Mouse (Mus musculus) CH12.LX (cell line): ENCODE measurements around the gene Rom1. TPM values are rescaled to one million over a fixed set of nuclear protein-coding genes. Genes with fewer than 3 reads are reported as not detected.

Experiments used
- DNase-seq: peaks from one replicate; pipeline ENCODE4 v3.0.0-alpha.2; 2013; ENCODE audit errors: extremely low read depth
- H3K27ac ChIP-seq: 2 replicates; pipeline ENCODE4 v1.5.1; 2012; ENCODE audit warnings: low read depth, mild to moderate bottlenecking, control low read depth, moderate library complexity; ENCODE audit not compliant: insufficient read depth
- H3K27me3 ChIP-seq: replicated peaks from 2 replicates; pipeline ENCODE3; 2012; ENCODE audit warnings: inconsistent platforms
- H3K36me3 ChIP-seq, 2 experiments: replicated peaks in 1 of 2; 2 replicates each; pipeline versions ENCODE3 to v1.6.1; 2012; ENCODE audit warnings: inconsistent platforms in 1 of 2, low read length in 1 of 2, mild to moderate bottlenecking in 1 of 2, mixed read lengths in 1 of 2, moderate library complexity in 1 of 2; ENCODE audit not compliant: control insufficient read depth in 1 of 2, insufficient read depth in 1 of 2
- H3K4me1 ChIP-seq, 2 experiments: 2 replicates each; pipeline ENCODE4 v1.6.1; 2012; ENCODE audit warnings: inconsistent platforms in 1 of 2, moderate library complexity in 1 of 2; ENCODE audit not compliant: insufficient read depth in 2 of 2, control insufficient read depth in 1 of 2
- H3K4me2 ChIP-seq: 2 replicates; pipeline ENCODE4 v1.6.1; 2012; ENCODE audit warnings: low read depth, mild to moderate bottlenecking, control low read depth; ENCODE audit not compliant: poor library complexity, insufficient read depth, severe bottlenecking
- H3K4me3 ChIP-seq, 3 experiments: fragments of 150-350 bp in 1 of 3; sonication (generic) in 1 of 3; replicated peaks in 1 of 3; 2 replicates each; pipeline versions ENCODE3 to v1.5.1; 2011 to 2012; ENCODE audit warnings: low read depth in 2 of 3, low read length in 2 of 3, mild to moderate bottlenecking in 2 of 3, moderate library complexity in 2 of 3, control low read depth in 1 of 3, improper control_type of control experiment in 1 of 3, inconsistent platforms in 1 of 3, mixed read lengths in 1 of 3; ENCODE audit not compliant: poor library complexity in 1 of 3
- H3K79me2 ChIP-seq: replicated peaks from 2 replicates; pipeline ENCODE4 v1.6.1; 2012; ENCODE audit warnings: mild to moderate bottlenecking, moderate library complexity; ENCODE audit not compliant: control insufficient read depth, poor library complexity, insufficient read depth, severe bottlenecking; ENCODE audit errors: extremely low read depth
- H3K9ac ChIP-seq: 2 replicates; pipeline ENCODE4 v1.6.1; 2012; ENCODE audit warnings: low read depth, mild to moderate bottlenecking, control low read depth, moderate library complexity; ENCODE audit not compliant: insufficient read depth
- H3K9me3 ChIP-seq: replicated peaks from 2 replicates; pipeline ENCODE3; 2012; ENCODE audit warnings: low read length, inconsistent platforms, mixed read lengths
- CHD1 ChIP-seq: IDR thresholded peaks from 2 replicates; pipeline ENCODE4 v1.6.1; 2012; ENCODE audit warnings: low read depth, low read length, improper control_type of control experiment, inconsistent platforms
- CHD2 ChIP-seq: IDR thresholded peaks from 2 replicates; pipeline ENCODE4 v1.6.1; 2011; ENCODE audit warnings: low read length, improper control_type of control experiment
- CTCF ChIP-seq, 2 experiments: IDR thresholded peaks in 1 of 2; conservative IDR thresholded peaks in 1 of 2; 2 replicates each; pipeline ENCODE4 v1.5.1; 2011 to 2012; ENCODE audit warnings: low read depth in 2 of 2, low read length in 2 of 2, improper control_type of control experiment in 1 of 2, inconsistent platforms in 1 of 2, mild to moderate bottlenecking in 1 of 2, moderate library complexity in 1 of 2
- E2F4 ChIP-seq: IDR thresholded peaks from 2 replicates; pipeline ENCODE4 v1.6.1; 2011; ENCODE audit warnings: low read depth, low read length, improper control_type of control experiment; ENCODE audit not compliant: insufficient replicate concordance
- ELF1 ChIP-seq: IDR thresholded peaks from 2 replicates; pipeline ENCODE4 v1.6.1; 2014; ENCODE audit warnings: low read depth, mild to moderate bottlenecking, inconsistent platforms, low read length, improper control_type of control experiment
- GABPA ChIP-seq: IDR thresholded peaks from 2 replicates; pipeline ENCODE4 v1.6.1; 2012; ENCODE audit warnings: low read depth, low read length, improper control_type of control experiment, inconsistent platforms; ENCODE audit not compliant: insufficient replicate concordance
- HCFC1 ChIP-seq: IDR thresholded peaks from 2 replicates; pipeline ENCODE4 v1.6.1; 2012; ENCODE audit warnings: low read depth, mild to moderate bottlenecking, inconsistent platforms, low read length, improper control_type of control experiment
- JUN ChIP-seq: IDR thresholded peaks from 2 replicates; pipeline ENCODE4 v1.6.1; 2011; ENCODE audit warnings: low read depth, mild to moderate bottlenecking, low read length, improper control_type of control experiment, moderate library complexity; ENCODE audit not compliant: insufficient read depth
- JUND ChIP-seq: conservative IDR thresholded peaks from 2 replicates; pipeline ENCODE4 v1.6.1; 2011; ENCODE audit warnings: low read depth, low read length, improper control_type of control experiment
- KAT2A ChIP-seq: IDR thresholded peaks from 2 replicates; pipeline ENCODE4 v1.6.1; 2012; ENCODE audit warnings: low read length, improper control_type of control experiment, inconsistent platforms; ENCODE audit not compliant: insufficient replicate concordance
- MAFK ChIP-seq: IDR thresholded peaks from 2 replicates; pipeline ENCODE4 v1.6.1; 2011; ENCODE audit warnings: low read length, improper control_type of control experiment; ENCODE audit not compliant: insufficient replicate concordance
- MAZ ChIP-seq: IDR thresholded peaks from 2 replicates; pipeline ENCODE4 v1.6.1; 2012; ENCODE audit warnings: low read depth, mild to moderate bottlenecking, inconsistent platforms, low read length, improper control_type of control experiment, moderate library complexity
- MEF2A ChIP-seq: IDR thresholded peaks from 2 replicates; pipeline ENCODE4 v1.6.1; 2014; ENCODE audit warnings: low read depth, mild to moderate bottlenecking, inconsistent platforms, low read length, improper control_type of control experiment, borderline replicate concordance
- MXI1 ChIP-seq: IDR thresholded peaks from 2 replicates; pipeline ENCODE4 v1.6.1; 2011; ENCODE audit warnings: mild to moderate bottlenecking, low read depth, low read length, improper control_type of control experiment
- MYC ChIP-seq: IDR thresholded peaks from 2 replicates; pipeline ENCODE4 v1.6.1; 2011; ENCODE audit warnings: low read depth, mild to moderate bottlenecking, improper control_type of control experiment, low read length
- NRF1 ChIP-seq: IDR thresholded peaks from 2 replicates; pipeline ENCODE4 v1.6.1; 2014; ENCODE audit warnings: low read depth, mild to moderate bottlenecking, inconsistent platforms, low read length, improper control_type of control experiment, moderate library complexity
- PAX5 ChIP-seq: IDR thresholded peaks from 2 replicates; pipeline ENCODE4 v1.6.1; 2012; ENCODE audit warnings: low read length, inconsistent platforms, mixed read lengths
- POLR2A ChIP-seq: IDR thresholded peaks from 2 replicates; pipeline ENCODE4 v1.6.1; 2011; ENCODE audit warnings: low read depth, mild to moderate bottlenecking, improper control_type of control experiment, low read length
- POLR2AphosphoS2 ChIP-seq: IDR thresholded peaks from 2 replicates; pipeline ENCODE4 v1.6.1; 2011; ENCODE audit warnings: low read depth, low read length, improper control_type of control experiment
- RAD21 ChIP-seq: IDR thresholded peaks from 2 replicates; pipeline ENCODE4 v1.6.1; 2011; ENCODE audit warnings: low read depth, mild to moderate bottlenecking, low read length, improper control_type of control experiment, moderate library complexity
- RCOR1 ChIP-seq: conservative IDR thresholded peaks from 2 replicates; pipeline ENCODE4 v1.6.1; 2012; ENCODE audit warnings: low read depth, mild to moderate bottlenecking, inconsistent platforms, low read length, improper control_type of control experiment
- TCF12 ChIP-seq: IDR thresholded peaks from 2 replicates; pipeline ENCODE4 v1.6.1; 2014; ENCODE audit warnings: low read depth, mild to moderate bottlenecking, inconsistent platforms, low read length, improper control_type of control experiment
- UBTF ChIP-seq: IDR thresholded peaks from 2 replicates; pipeline ENCODE4 v1.6.1; 2012; ENCODE audit warnings: low read depth, mild to moderate bottlenecking, inconsistent platforms, low read length, improper control_type of control experiment, moderate library complexity
- ZMIZ1 ChIP-seq: IDR thresholded peaks from 2 replicates; pipeline ENCODE4 v1.6.1; 2012; ENCODE audit warnings: low read depth, mild to moderate bottlenecking, inconsistent platforms, low read length, improper control_type of control experiment
- ZNF384 ChIP-seq: IDR thresholded peaks from 2 replicates; pipeline ENCODE4 v1.6.1; 2012; ENCODE audit warnings: low read depth, low read length, improper control_type of control experiment, inconsistent platforms
- dilution Hi-C: fragments of 300-500 bp; cut with MboI; formaldehyde crosslinking; loops from 2 replicates; pipeline ENCODE4 v1.14.3; 2020; ENCODE audit warnings: low sequenced_read_pairs; ENCODE audit not compliant: extremely low pct_unique_long_range_greater_than_20kb, extremely low pct_ligation_motif_present
- in situ Hi-C: fragments of 300-500 bp; cut with MboI; formaldehyde crosslinking; loops from 3 replicates; pipeline ENCODE4 v1.14.3; 2019; ENCODE audit warnings: low sequenced_read_pairs, low pct_ligation_motif_present, low pct_unique_long_range_greater_than_20kb, mixed read lengths
- polyA plus RNA-seq: library from polyadenylated mRNA; unstranded; fragments of >175 nt; gene quantifications from 2 replicates; pipeline ENCODE4 v1.2.1, GENCODE M21; 2012; ENCODE audit warnings: low read depth; ENCODE audit not compliant: insufficient read length
- total RNA-seq, 2 experiments: library from RNA; depleted of rRNA; stranded (reverse); fragments of 300-350 nt in 1 of 2; fragments of >200 nt in 1 of 2; gene quantifications; 2 replicates each; pipeline ENCODE4 v1.2.3; 2012 to 2014

Rom1 gene
- total and polyA plus RNA-seq, 3 experiments = 4.2 to 5.6 (median 4.8) TPM

GRCm38 (mm10) chr19:8899079-8899478 lies 30.1 kb downstream of the Rom1 start:
- in situ Hi-C loops (loop anchor here (5.0 kb wide), 1 partner anchor 38 kb away; no protein-coding TSS in a partner anchor), dilution Hi-C loops (no loop called here)
- peaks cover 32 to 68% of the 10 kb centered on the region in 2 experiments for H3K4me1 ChIP-seq
- peaks cover 69% of the 10 kb centered on the region for H3K79me2 ChIP-seq
- no peak overlapping the region for H3K27ac ChIP-seq
- H3K9ac ChIP-seq = peak overlapping the region; percentile 85
- H3K4me3 ChIP-seq = peak overlapping the region; percentile 82 to 99 (median 99)
- peak overlapping the region; percentile 96 for H3K4me2 ChIP-seq
- peaks cover 33 to 52% of the 10 kb centered on the region in 2 experiments for H3K36me3 ChIP-seq
- no peak for DNase-seq
- H3K9me3 ChIP-seq = no peaks in the 10 kb centered on the region
- no peak for TF ChIP-seq RCOR1
- no peak for TF ChIP-seq ZMIZ1
- no peak for TF ChIP-seq POLR2A
- no peak for TF ChIP-seq MYC
- TF ChIP-seq CHD2 = no peak
- no peak for TF ChIP-seq MEF2A
- TF ChIP-seq RAD21 = no peak
- no peak for TF ChIP-seq POLR2AphosphoS2
- no peak for TF ChIP-seq TCF12
- no peak for TF ChIP-seq KAT2A
- TF ChIP-seq JUN = no peak
- TF ChIP-seq E2F4 = no peak
- no peak for TF ChIP-seq NRF1
- no peaks in the 10 kb centered on the region for H3K27me3 ChIP-seq

DNA sequence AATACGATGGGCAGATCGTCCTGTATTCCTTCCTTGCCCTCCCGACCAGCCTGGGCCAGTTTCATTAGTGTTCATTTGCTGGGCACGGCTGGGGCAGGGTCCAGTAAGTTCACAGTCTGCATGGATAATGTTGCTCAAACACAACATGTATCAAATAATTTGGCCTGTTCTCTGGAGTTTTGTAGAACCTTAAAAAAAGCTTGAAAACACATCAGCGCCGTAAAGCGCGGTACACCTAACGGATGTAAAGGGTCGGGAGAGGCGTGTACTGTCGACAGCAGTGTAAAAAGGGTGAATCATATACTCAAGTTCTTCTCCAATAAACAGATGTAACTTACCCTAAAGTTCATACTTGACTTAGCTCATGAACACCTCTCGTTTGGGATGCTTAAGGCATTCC lies 30.6 kb downstream of the Rom1 start:
- peaks cover 32 to 71% of the 10 kb centered on the region in 2 experiments for H3K4me1 ChIP-seq
- peaks cover 74% of the 10 kb centered on the region for H3K79me2 ChIP-seq
- H3K4me2 ChIP-seq = peak overlapping the region; percentile 96; the same call in 1 of the 2 replicates
- TF ChIP-seq GABPA = no peak
- no peak for TF ChIP-seq JUN
- no peak for TF ChIP-seq CTCF (conservative IDR thresholded peaks at IDR 0.05 in 1 of 2, IDR thresholded peaks at IDR 0.05 in 1 of 2; ENCODE audit: low read depth in 2 of 2, low read length in 2 of 2)
- no peak for TF ChIP-seq MYC
- no peak for TF ChIP-seq PAX5
- TF ChIP-seq HCFC1 = no peak
- no peak for TF ChIP-seq ELF1
- no peak for TF ChIP-seq POLR2A
- no peak for TF ChIP-seq ZNF384
- TF ChIP-seq CHD2 = no peak
- no peak for TF ChIP-seq CHD1
- TF ChIP-seq MAFK = no peak
- TF ChIP-seq TCF12 = no peak
- TF ChIP-seq MAZ = no peak
- no peak for TF ChIP-seq UBTF
- no peak for TF ChIP-seq JUND
- no peak for TF ChIP-seq E2F4
- TF ChIP-seq MXI1 = no peak
- TF ChIP-seq, all 38 proteins: peak for 0
- in situ Hi-C loops = loop anchor here (5.0 kb wide), 1 partner anchor 39 kb away; no protein-coding TSS in a partner anchor
- DNase-seq = peak; percentile 29
- Histone ChIP-seq H3K4me3 (peak overlapping the region; percentile 82 to 99 (median 99)), H3K27ac (peak overlapping the region; percentile 29), H3K9me3 (no peaks in the 10 kb centered on the region), H3K9ac (peak overlapping the region; percentile 85), H3K27me3 (no peaks in the 10 kb centered on the region), H3K36me3 (peaks cover 30 to 48% of the 10 kb centered on the region in 2 experiments)
- dilution Hi-C loops = no loop called here
